Mouse (Mus musculus): ENCODE data around the gene Mvk.
A peak's percentile ranks its signal among the peaks of the same experiment; 100 is the strongest.

The Mvk gene

GRCm38 (mm10) chr5:114443566-114444367, at the start of gene Mvk, which contains the start of gene Mmab:
Mvk (plus strand) TSS chr5:114444269.
Mmab (minus strand) TSS chr5:114444060.
- peak; percentile 93 for DNase-seq (ENCODE audit: low spot score)

- DNase-seq (ENCODE audit: low spot score) = no peak
Measured at GRCm38 (mm10) chr5:114406592-114406991, 37.5 kb upstream of the Mvk start.

- no peak for DNase-seq (ENCODE audit: low spot score)
Measured at GRCm38 (mm10) chr5:114407269-114407668, 36.8 kb upstream of the Mvk start.

- DNase-seq (ENCODE audit: low spot score) = no peak
Measured at GRCm38 (mm10) chr5:114407810-114408209, 36.3 kb upstream of the Mvk start.

- DNase-seq (ENCODE audit: low spot score) = no peak
Measured at GRCm38 (mm10) chr5:114408846-114409245, 35.2 kb upstream of the Mvk start.

- no peak for DNase-seq (ENCODE audit: low spot score)
Measured at GRCm38 (mm10) chr5:114410429-114410828, 33.6 kb upstream of the Mvk start.

- DNase-seq (ENCODE audit: low spot score) = no peak
Measured at GRCm38 (mm10) chr5:114412361-114412998, 31.6 kb upstream of the Mvk start.

GRCm38 (mm10) chr5:114413067-114413735, 30.9 kb upstream of the Mvk start:
- no peak for DNase-seq (ENCODE audit: low spot score)

- no peak for DNase-seq (ENCODE audit: low spot score)
Measured at GRCm38 (mm10) chr5:114415606-114416005, 28.5 kb upstream of the Mvk start.

GRCm38 (mm10) chr5:114416855-114417254, 27.2 kb upstream of the Mvk start:
- no peak for DNase-seq (ENCODE audit: low spot score)

GRCm38 (mm10) chr5:114418541-114418940, 25.5 kb upstream of the Mvk start:
- no peak for DNase-seq (ENCODE audit: low spot score)

- no peak for DNase-seq (ENCODE audit: low spot score)
Measured at GRCm38 (mm10) chr5:114421561-114422298, 22.3 kb upstream of the Mvk start.

- DNase-seq (ENCODE audit: low spot score) = no peak
Measured at GRCm38 (mm10) chr5:114422591-114422990, 21.5 kb upstream of the Mvk start.

GRCm38 (mm10) chr5:114423961-114424360, 20.1 kb upstream of the Mvk start:
- DNase-seq (ENCODE audit: low spot score) = no peak

GRCm38 (mm10) chr5:114426732-114427131, 17.3 kb upstream of the Mvk start:
- DNase-seq (ENCODE audit: low spot score) = no peak

- DNase-seq (ENCODE audit: low spot score) = no peak
Measured at GRCm38 (mm10) chr5:114428621-114429020, 15.4 kb upstream of the Mvk start.

- DNase-seq (ENCODE audit: low spot score) = no peak
Measured at GRCm38 (mm10) chr5:114429781-114430180, 14.3 kb upstream of the Mvk start.

- no peak for DNase-seq (ENCODE audit: low spot score)
Measured at GRCm38 (mm10) chr5:114434359-114434758, 9.7 kb upstream of the Mvk start.

- no peak for DNase-seq (ENCODE audit: low spot score)
Measured at GRCm38 (mm10) chr5:114435588-114435987, 8.5 kb upstream of the Mvk start.

GRCm38 (mm10) chr5:114444368-114444692, 261 bp downstream of the Mvk start:
- DNase-seq (ENCODE audit: low spot score) = no peak

GRCm38 (mm10) chr5:114449011-114449410, 4.9 kb downstream of the Mvk start:
- no peak for DNase-seq (ENCODE audit: low spot score)

- DNase-seq (ENCODE audit: low spot score) = no peak
Measured at GRCm38 (mm10) chr5:114456287-114456686, 12.2 kb downstream of the Mvk start.

Data from spleen, adult 12 weeks (tissue).